19 mouse cellular contexts compared by ENCODE assay signal in genomic region chr14:93415496-93415895, GRCm38 (mm10).
DNase-seq lines count a peak whose midpoint lies in the region.
"Had no signal": no experiment of that assay in that cellular context is flagged by ENCODE, and none has a peak within 500 bp of the region (broad histone marks: within the 10 kb centered on the region; RNA-seq: fewer than 3 reads in every experiment).

No protein-coding gene starts in this region.

- intact Hi-C loops in heart, postnatal 36 days (cut with DNase I): no loop called here

- peak; percentile 75 for DNase-seq in retina, postnatal 1 day
- no peak for DNase-seq in retina, embryonic 14.5 days (ENCODE audit: low spot score)
- peak; percentile 24 for DNase-seq in cerebellum, adult 8-10 months
- peak; percentile 15 to 51 for DNase-seq in cerebellum, postnatal 25 days
- DNase-seq in testis, postnatal 14 days (ENCODE audit: low spot score): no peak
- no peak for DNase-seq in heart, postnatal 36 days
- DNase-seq in spleen, postnatal 36 days (ENCODE audit: low spot score in 2 of 2): no peak
- DNase-seq: adrenal gland, adult 2 months; adrenal gland, postnatal 36 days; embryo, embryonic 11 days; gastrocnemius, postnatal 36 days; heart, adult 18-20 months; kidney, adult 18-20 months; kidney, postnatal 25 days; lung, embryonic 14.5 days; lung, postnatal 14 days; right cerebral cortex, postnatal 14 days; thymus, adult 2 months; thymus, postnatal 36 days had no signal

Comparison
In these comparisons a context has a peak if more than half of its experiments do, and no peak if none do; other contexts are left out.
1. DNase-seq: peak in retina, postnatal 1 day (single experiment), cerebellum, adult 8-10 months (single experiment) and cerebellum, postnatal 25 days (2 of 2); none in retina, embryonic 14.5 days (single experiment), testis, postnatal 14 days (single experiment), heart, postnatal 36 days (0 of 2) and spleen, postnatal 36 days (0 of 2).